Mouse (Mus musculus): ENCODE results near the gene Mospd3.

DNA sequence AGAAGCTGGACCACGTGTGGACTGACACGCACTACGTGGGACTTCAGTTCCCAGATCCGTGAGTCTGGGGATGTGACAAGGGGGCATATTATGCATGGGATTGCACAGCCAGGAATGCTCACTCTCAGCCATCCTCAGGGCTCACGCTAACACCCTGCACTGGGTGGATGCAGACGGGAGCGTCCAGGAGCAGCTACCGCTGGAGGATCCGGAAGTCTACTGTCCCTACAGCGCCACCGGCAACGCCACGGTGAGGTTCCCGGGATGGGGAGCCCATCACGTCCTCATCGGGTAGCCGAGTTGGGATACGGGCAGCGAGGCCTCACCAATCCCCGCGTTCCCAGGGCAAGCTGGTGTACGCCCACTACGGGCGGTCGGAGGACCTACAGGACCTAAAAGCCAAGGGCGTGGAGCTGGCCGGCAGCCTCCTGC, 26.4 kb downstream of the Mospd3 start:
- TF ChIP-seq CTCF (IDR thresholded peaks at IDR 0.05; ENCODE audit: borderline replicate concordance, control insufficient read depth, extremely low read depth, insufficient read depth, low read length, poor library complexity) (no peak), POLR2A (IDR thresholded peaks at IDR 0.05; ENCODE audit: control insufficient read depth, extremely low read depth, insufficient read depth, low read length, poor library complexity) (no peak)
